Mouse (Mus musculus) C2C12 (cell line): ENCODE data around the gene Clip2.

Experiments used
- CEBPB ChIP-seq: IDR thresholded peaks from one replicate; pipeline ENCODE4 v1.6.1; 2011; ENCODE audit warnings: low read depth, mild to moderate bottlenecking, control low read depth, moderate library complexity
- CTCF ChIP-seq: IDR thresholded peaks from one replicate; pipeline ENCODE4 v1.5.1; 2011; ENCODE audit not compliant: control insufficient read depth, insufficient read depth, insufficient read length
- FOSL1 ChIP-seq: IDR thresholded peaks from one replicate; pipeline ENCODE4 v1.8.0; 2011; ENCODE audit warnings: mild to moderate bottlenecking, low read length; ENCODE audit not compliant: poor library complexity, insufficient read depth, severe bottlenecking
- MAX ChIP-seq: IDR thresholded peaks from one replicate; pipeline ENCODE4 v1.6.1; 2011; ENCODE audit warnings: mild to moderate bottlenecking, control low read depth
- MYOD1 ChIP-seq: IDR thresholded peaks from one replicate; pipeline ENCODE4 v1.6.1; 2011; ENCODE audit warnings: low read depth; ENCODE audit not compliant: control insufficient read depth, insufficient read length
- MYOG ChIP-seq: IDR thresholded peaks from one replicate; pipeline ENCODE4 v1.6.1; 2011; ENCODE audit not compliant: control insufficient read depth, insufficient read length; ENCODE audit errors: extremely low read depth
- USF1 ChIP-seq: IDR thresholded peaks from one replicate; pipeline ENCODE4 v1.6.1; 2011; ENCODE audit warnings: low read depth, mild to moderate bottlenecking, control low read depth, moderate library complexity

DNA sequence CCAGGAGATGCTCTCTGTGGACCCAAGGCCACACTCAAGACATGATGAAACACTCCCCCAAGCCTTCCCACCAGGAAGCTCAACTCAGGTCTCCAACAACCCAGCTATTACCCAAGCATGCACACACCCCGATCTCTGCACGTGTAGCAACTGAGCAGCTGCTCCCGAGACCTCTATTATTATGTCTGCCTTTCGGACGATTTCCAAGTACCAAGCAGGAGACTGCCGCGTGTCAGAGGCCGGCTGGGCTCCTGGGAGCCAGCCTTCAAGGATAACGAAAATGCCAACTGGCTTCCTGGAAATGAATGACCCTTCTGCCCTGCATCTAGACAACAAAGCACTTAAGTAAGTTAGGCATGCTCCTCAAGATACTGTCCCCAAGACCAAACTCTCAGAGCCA, 97.8 kb downstream of the Clip2 start:
- TF ChIP-seq CTCF (no peak), USF1 (no peak), MYOG (no peak), MYOD1 (no peak), CEBPB (no peak), FOSL1 (no peak), MAX (no peak)
